Mouse (Mus musculus) lung, postnatal 0 days (tissue): ENCODE measurements at regions not wholly inside any gene's neighbourhood (a gene's known extent, or its start where the extent isn't known, plus 50 kb on each side); places are given as distances from the start of the nearest gene placed in this dataset.

Source experiments
- ATAC-seq: fragments of 200-750 bp; cut with Nextera tagmentation; 2 replicates; pipeline ENCODE4 v1.8.0; 2017; ENCODE audit warnings: moderate library complexity
- DNase-seq: peaks from one replicate; pipeline ENCODE4 v3.0.0-alpha.2; 2016; ENCODE audit warnings: low spot score
- H3K27ac ChIP-seq: fragments of 300-500 bp; sonication (generic); 2 replicates; pipeline ENCODE4 v1.5.1; 2014; ENCODE audit warnings: antibody characterized with exemption, mild to moderate bottlenecking, low read length, mixed read lengths
- H3K27me3 ChIP-seq: fragments of 300-500 bp; sonication (generic); replicated peaks from 2 replicates; pipeline ENCODE4 v1.6.1; 2014; ENCODE audit warnings: low read length, mixed read lengths; ENCODE audit not compliant: insufficient read depth
- H3K36me3 ChIP-seq: fragments of 300-500 bp; sonication (generic); 2 replicates; pipeline ENCODE4 v1.6.1; 2014; ENCODE audit warnings: low read length, mixed read lengths; ENCODE audit not compliant: insufficient read depth
- H3K4me1 ChIP-seq: fragments of 300-500 bp; sonication (generic); 2 replicates; pipeline ENCODE4 v1.6.1; 2014; ENCODE audit warnings: antibody characterized with exemption, low read depth, low read length, mixed read lengths; ENCODE audit not compliant: insufficient read depth
- H3K4me2 ChIP-seq: fragments of 300-500 bp; sonication (generic); replicated peaks from 2 replicates; pipeline ENCODE4 v1.6.1; 2014; ENCODE audit warnings: low read depth, mild to moderate bottlenecking, low read length, moderate library complexity, mixed read lengths
- H3K4me3 ChIP-seq: fragments of 300-500 bp; sonication (generic); 2 replicates; pipeline ENCODE4 v1.5.1; 2014; ENCODE audit warnings: low read depth, low read length
- H3K9ac ChIP-seq: fragments of 300-500 bp; sonication (generic); replicated peaks from 2 replicates; pipeline ENCODE4 v1.6.1; 2014; ENCODE audit warnings: low read depth, mild to moderate bottlenecking
- H3K9me3 ChIP-seq: fragments of 300-500 bp; sonication (generic); 2 replicates; pipeline ENCODE4 v1.6.1; 2016; ENCODE audit warnings: low read length, mixed read lengths
- CTCF ChIP-seq: IDR thresholded peaks from 2 replicates; pipeline ENCODE4 v1.5.1; 2016; ENCODE audit warnings: antibody characterized with exemption, mild to moderate bottlenecking
- EP300 ChIP-seq: IDR thresholded peaks from 2 replicates; pipeline ENCODE4 v1.6.1; 2016; ENCODE audit warnings: antibody characterized with exemption, mild to moderate bottlenecking, control low read depth
- WGBS: fragments of 180-500 bp; shearing (Covaris S2); extraction: QIAGEN DNeasy Blood & Tissue Kit; methylation state at CpG from one replicate; pipeline ENCODE4 v1.1.7; 2014; 5-methylcytosine and 5-hydroxymethylcytosine counted together

DNA sequence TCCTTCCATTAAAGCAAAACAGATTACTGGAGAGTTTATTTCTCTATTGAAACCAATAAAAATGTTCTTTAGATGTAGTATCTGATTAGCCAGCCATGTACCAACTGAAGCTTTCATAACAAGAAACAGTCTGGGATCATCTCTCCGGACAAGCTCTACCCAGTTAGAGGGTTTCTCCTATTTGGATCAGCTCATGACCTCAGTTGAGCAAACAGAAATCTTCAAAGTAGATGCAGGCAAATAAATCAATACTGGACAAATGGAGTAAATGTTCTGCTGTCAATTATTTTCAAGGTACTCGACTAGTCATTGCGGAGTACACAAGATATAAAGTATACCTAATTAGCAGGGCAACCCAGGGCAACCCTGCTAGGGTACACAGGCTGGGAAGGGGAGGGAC, 67.4 kb downstream of the Avpr1a start:
- no peaks in the 10 kb centered on the region for H3K27me3 ChIP-seq
- no peak for TF ChIP-seq CTCF
- TF ChIP-seq EP300 = no peak
- ATAC-seq (no peak), DNase-seq (no peak)
- no peak overlapping the region for H3K9ac ChIP-seq
- no peaks in the 10 kb centered on the region for H3K9me3 ChIP-seq
- no peaks in the 10 kb centered on the region for H3K4me1 ChIP-seq
- WGBS = 81% methylated on average over 3 of the region's 3 CpGs
- no peak overlapping the region for H3K4me3 ChIP-seq
- no peak overlapping the region for H3K27ac ChIP-seq
- H3K4me2 ChIP-seq = no peak overlapping the region
- H3K36me3 ChIP-seq = no peaks in the 10 kb centered on the region

DNA sequence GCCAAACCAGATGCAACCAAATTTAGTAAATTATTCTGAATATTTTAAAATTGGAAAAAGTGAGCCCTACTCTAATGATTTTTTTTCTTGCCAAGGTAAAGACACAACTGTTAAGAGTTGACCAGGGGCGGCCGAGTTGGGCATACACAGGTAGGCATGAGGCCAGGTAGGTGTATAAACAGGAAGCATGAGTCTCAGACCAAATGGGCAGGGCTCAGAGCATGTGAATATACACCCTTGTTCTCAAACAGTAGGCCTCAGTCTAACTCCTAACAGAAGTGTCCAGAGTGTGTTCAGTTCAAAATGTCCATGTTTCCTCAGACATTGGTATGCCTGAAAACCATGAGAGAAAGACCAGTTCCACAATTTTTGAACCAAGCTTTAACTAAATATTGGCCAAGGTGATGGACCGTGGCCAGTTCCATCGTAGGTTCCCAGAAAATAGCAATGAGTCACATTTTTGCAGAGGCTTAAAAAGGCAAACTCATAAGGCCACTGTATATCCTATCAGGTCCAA, 71.0 kb downstream of the Avpr1a start:
- DNase-seq (no peak), ATAC-seq (no peak)
- no peaks in the 10 kb centered on the region for H3K36me3 ChIP-seq
- no peaks in the 10 kb centered on the region for H3K9me3 ChIP-seq
- H3K27me3 ChIP-seq = no peaks in the 10 kb centered on the region
- no peaks in the 10 kb centered on the region for H3K4me1 ChIP-seq
- H3K4me2 ChIP-seq = no peak overlapping the region
- no peak overlapping the region for H3K27ac ChIP-seq
- no peak overlapping the region for H3K9ac ChIP-seq
- 89% methylated on average over 4 of the region's 4 CpGs for WGBS
- no peak overlapping the region for H3K4me3 ChIP-seq
- TF ChIP-seq CTCF (no peak), EP300 (no peak)

DNA sequence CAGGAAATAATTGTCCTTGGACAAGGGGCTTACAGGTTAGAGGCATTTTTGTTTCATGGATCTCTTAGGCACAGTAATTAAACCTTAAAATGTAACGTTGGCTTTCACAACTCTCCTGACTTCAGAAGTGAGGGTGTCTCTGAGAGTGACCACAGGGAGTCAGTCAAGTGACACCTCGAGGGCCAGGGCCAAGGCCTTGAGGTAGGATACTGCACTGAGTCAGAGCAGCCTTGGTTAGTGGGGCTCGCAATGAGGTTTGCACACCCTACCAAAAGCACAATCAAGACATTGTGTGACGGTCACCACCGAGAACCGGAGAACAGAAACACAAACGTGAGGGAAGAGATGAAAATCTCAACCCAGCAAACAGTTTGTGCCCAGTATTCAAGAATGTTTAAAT, 71.7 kb downstream of the Avpr1a start:
- H3K27ac ChIP-seq = no peak overlapping the region
- no peak overlapping the region for H3K4me2 ChIP-seq
- WGBS = 85% methylated on average over 7 of the region's 7 CpGs
- H3K4me3 ChIP-seq = no peak overlapping the region
- H3K4me1 ChIP-seq = no peaks in the 10 kb centered on the region
- TF ChIP-seq CTCF = no peak
- no peak for TF ChIP-seq EP300
- no peak for ATAC-seq
- no peaks in the 10 kb centered on the region for H3K9me3 ChIP-seq
- no peaks in the 10 kb centered on the region for H3K27me3 ChIP-seq
- H3K9ac ChIP-seq = no peak overlapping the region
- DNase-seq = no peak
- H3K36me3 ChIP-seq = no peaks in the 10 kb centered on the region

DNA sequence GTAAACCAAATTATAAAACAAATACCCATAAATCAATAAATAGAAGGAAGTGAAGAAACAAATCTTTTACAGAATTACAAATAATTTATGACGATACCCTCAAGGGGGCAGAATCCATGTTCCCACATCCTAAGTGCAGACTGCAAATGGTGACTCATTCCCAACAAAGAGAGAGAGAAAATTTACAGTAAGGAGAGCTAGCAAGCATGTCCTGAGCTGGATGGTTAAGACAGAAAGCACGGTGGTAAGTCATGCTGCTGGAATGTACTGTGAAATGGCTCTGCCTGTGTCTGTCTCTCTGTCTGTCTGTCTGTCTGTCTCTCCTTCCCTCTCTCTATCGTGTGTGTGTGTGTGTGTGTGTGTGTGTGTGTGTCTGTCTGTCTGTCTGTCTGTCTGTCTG, 74.3 kb downstream of the Avpr1a start:
- H3K36me3 ChIP-seq = no peaks in the 10 kb centered on the region
- H3K27me3 ChIP-seq = no peaks in the 10 kb centered on the region
- DNase-seq (no peak), ATAC-seq (no peak)
- H3K4me1 ChIP-seq = no peaks in the 10 kb centered on the region
- H3K4me3 ChIP-seq = no peak overlapping the region
- no peak overlapping the region for H3K9ac ChIP-seq
- TF ChIP-seq EP300 = no peak
- no peak for TF ChIP-seq CTCF
- no peak overlapping the region for H3K4me2 ChIP-seq
- WGBS = 68% methylated on average over 3 of the region's 3 CpGs
- H3K27ac ChIP-seq = no peak overlapping the region
- H3K9me3 ChIP-seq = no peaks in the 10 kb centered on the region

DNA sequence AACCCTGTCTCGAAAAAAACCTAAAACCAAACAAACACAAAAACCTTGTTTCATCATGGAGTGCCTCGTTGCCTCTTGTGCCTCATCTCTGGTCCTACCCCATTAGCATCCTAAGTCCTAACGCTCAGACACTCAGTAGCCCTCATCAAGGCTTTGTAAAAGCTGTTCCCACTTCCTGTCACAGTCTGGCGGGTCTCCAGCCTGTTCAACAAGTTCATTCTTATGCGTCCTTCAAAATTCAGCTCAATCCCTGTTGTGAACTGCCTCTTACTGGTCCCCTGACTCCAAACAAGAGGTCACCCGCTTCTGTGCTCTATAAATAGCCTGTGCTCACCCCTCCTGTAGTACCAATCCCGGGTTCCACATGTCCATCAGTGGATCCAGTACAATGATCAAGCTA, 77.1 kb downstream of the Avpr1a start:
- TF ChIP-seq EP300 (no peak), CTCF (no peak)
- H3K36me3 ChIP-seq = no peaks in the 10 kb centered on the region
- DNase-seq (no peak), ATAC-seq (no peak)
- H3K27me3 ChIP-seq = no peaks in the 10 kb centered on the region
- no peaks in the 10 kb centered on the region for H3K9me3 ChIP-seq
- no peak overlapping the region for H3K9ac ChIP-seq
- H3K4me2 ChIP-seq = no peak overlapping the region
- H3K4me3 ChIP-seq = no peak overlapping the region
- WGBS = 52% methylated on average over 7 of the region's 7 CpGs
- no peak overlapping the region for H3K27ac ChIP-seq
- no peaks in the 10 kb centered on the region for H3K4me1 ChIP-seq

DNA sequence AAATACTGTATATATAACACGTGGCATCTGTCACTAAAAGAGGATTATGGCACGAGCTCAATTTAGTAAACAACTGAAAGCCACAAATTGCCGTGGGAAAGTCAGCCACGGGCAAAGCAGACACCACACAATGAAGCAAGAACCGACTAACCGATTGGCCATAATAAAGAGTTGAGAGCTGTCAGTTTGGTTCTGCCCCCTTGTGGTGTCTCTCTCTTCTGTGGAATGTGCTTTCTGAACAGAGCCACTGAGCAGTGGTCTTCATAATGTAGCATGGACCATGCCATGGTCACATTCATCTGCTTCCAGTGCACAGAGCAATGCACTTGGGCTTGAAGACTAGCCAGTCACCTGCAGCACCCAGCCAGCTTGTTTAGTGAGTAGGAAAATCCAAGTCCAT, 77.5 kb downstream of the Avpr1a start:
- WGBS = 69% methylated on average over 6 of the region's 6 CpGs
- H3K4me2 ChIP-seq = no peak overlapping the region
- no peak overlapping the region for H3K27ac ChIP-seq
- TF ChIP-seq CTCF (peak; percentile 41), EP300 (no peak)
- H3K9ac ChIP-seq = no peak overlapping the region
- H3K4me1 ChIP-seq = no peaks in the 10 kb centered on the region
- no peaks in the 10 kb centered on the region for H3K27me3 ChIP-seq
- no peaks in the 10 kb centered on the region for H3K9me3 ChIP-seq
- H3K4me3 ChIP-seq = no peak overlapping the region
- H3K36me3 ChIP-seq = no peaks in the 10 kb centered on the region
- ATAC-seq (no peak), DNase-seq (no peak)

DNA sequence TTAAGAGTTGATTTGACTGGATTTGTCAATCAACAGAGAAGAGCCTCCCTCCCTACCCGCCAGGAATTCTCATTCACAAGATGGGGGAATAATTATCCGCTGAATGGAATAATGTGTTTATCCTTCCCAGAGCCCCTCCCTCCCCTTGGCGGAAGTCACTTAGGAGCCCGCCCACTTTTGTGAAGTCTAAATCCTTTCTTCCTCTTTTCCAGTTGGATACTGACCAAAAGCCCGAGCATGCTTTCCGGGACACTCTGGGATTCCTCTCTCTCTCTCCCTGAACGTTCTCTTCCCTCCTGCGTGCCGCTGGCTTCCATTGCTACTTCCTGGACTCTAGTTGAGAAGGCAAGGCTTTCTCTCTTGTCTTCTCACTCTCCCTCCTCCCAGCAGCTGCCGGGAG, 79.9 kb downstream of the Avpr1a start:
- Histone ChIP-seq H3K4me1 (no peaks in the 10 kb centered on the region), H3K4me3 (no peak overlapping the region), H3K27ac (no peak overlapping the region), H3K4me2 (no peak overlapping the region), H3K9ac (no peak overlapping the region), H3K9me3 (no peaks in the 10 kb centered on the region), H3K36me3 (no peaks in the 10 kb centered on the region), H3K27me3 (no peaks in the 10 kb centered on the region)
- ATAC-seq = no peak; the same call in 1 of the 2 replicates
- TF ChIP-seq CTCF = no peak
- no peak for TF ChIP-seq EP300
- WGBS = 80% methylated on average over 10 of the region's 10 CpGs
- DNase-seq = peak; percentile 19
